Mouse (Mus musculus) heart, postnatal 14 days (tissue): ENCODE measurements at regions not wholly inside any gene's neighbourhood (a gene's known extent, or its start where the extent isn't known, plus 50 kb on each side); places are given as distances from the start of the nearest gene placed in this dataset.

Experiments
- DNase-seq, 2 experiments: peaks; one replicate each; pipeline ENCODE4 v3.0.0; 2021 to 2022
- intact Hi-C: fragments of 180-260 bp; cut with DNase I; formaldehyde crosslinking; loops from one replicate; pipeline ENCODE4 v1.15.1; 2025

DNA sequence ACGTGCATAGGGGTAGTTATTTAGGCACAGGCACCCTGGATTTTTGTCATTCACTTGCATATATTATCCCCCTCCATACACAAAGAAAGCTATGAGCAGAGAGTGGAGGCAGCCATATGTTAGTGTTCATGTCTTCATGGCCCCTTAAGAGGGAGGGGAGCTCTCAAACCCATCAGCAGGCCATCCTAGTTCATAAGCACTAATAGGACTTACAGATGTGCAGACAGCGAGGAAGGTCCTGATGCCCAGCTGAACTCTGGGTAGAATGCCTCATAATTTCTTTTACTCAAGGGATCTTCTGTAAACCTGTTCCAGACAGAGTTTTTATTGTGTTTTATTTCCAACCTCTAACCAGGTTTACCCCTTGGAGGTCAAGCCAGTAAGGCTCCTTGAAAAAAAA lies 356.3 kb upstream of the Ubash3b start:
- intact Hi-C loops: no loop called here
- no peak for DNase-seq

DNA sequence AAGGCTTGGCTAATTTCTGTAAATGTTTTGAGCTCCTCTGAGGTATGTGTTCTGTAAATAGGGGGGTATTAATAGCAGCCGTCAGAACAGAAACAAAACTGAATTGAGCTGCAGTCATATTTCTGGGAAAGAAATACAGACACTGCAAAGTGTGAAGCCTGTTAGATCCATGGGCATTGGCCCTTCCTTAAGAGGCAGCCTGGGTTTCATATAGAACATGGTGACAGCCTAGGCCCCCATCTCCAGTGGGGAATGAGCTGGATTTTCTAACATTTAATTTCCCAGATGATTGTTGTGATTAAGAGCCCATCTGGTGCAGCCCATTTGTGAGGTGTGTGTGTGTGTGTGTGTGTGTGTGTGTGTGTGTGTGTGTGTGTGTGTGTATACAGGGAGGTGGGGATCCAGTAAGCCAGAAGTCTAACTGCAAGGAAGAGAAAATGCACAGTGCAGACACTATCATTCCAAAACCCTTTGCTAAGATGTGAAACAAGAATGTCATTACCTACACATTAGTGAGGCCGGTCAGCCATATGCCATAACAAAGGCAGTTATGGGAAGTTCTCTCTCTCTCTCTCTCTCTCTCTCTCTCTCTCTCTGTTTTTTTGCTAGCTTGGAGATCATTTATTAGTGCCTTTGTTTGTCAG lies 355.7 kb upstream of the Ubash3b start:
- no peak for DNase-seq
- intact Hi-C loops: no loop called here

DNA sequence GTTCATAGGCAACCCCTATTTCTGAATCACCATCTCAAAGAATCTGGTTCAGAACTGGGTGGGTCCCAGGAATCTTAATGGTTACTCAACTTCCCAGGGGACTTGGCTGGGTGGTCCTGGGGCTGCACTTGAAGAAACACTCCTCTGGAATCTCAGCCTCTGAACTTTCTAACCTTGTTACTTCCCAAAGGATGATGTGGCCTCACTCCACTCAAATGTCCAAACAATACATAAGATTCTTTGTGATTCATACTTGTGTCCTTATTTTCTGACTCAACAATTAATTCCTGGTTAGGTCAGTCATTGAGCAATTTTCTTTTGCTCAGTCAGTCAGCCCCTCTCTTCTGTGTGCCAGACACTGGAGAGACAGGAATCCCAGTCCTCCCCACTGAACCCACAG lies 353.7 kb upstream of the Ubash3b start:
- peak; percentile 30 to 47 for DNase-seq
- intact Hi-C loops: no loop called here

DNA sequence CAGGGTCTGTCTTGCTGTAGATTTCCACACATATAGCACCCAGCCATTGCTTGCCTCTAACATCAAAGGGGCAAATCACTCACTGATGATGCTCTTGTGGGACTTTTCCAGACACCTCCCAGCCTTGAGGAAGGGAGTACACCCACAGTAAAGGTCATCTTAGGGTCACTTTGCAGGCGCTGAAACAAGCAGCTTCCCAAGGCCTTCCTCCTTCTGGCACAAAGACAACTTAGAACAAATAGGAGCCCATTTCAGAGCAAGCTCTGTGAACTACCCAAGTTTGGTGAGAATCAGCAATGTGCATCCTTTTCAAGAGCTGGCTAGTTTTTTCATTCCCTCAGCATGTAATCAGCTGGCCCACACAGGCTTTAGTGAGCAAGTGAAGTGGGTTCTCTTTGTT lies 352.2 kb upstream of the Ubash3b start:
- no peak for DNase-seq
- intact Hi-C loops: no loop called here

DNA sequence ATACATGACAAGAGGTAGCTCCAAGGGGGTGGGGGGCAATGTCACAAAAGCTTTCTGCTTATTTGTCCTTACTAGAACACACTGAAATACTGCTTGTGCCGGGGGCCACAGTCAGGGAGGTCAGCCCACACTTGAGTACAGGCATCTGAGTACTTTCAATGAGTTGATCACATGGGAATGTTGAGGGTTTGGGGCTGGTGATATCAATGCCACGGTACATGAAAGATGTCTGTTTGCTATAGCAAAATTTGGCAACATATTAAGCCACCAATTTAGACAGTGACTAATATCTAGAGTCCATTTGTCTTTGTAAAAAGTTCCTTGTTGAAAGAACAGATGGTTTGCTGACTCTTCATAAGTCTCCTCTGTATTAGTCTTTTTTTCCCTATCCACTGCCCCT lies 348.1 kb upstream of the Ubash3b start:
- DNase-seq: no peak
- intact Hi-C loops: no loop called here

DNA sequence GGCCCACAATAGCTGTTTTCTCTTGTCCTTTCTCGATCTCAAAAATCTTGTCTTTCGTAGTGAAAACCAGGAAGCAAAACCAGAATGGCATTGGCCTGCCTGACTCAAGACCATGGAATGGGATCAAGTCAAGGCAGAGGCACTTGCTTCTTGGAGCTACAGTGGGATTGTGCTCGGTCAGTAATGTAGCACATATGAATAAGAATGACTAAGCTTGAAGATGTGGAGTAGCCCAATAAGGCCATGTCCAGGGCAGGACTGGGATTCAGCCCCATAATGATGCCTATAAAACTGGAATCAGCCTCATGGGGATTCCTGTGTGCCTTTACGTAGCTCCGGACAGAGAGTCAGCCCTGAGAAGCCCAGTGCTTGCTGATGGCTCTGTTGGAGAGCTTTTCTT lies 347.2 kb upstream of the Ubash3b start:
- DNase-seq: no peak
- intact Hi-C loops: no loop called here

DNA sequence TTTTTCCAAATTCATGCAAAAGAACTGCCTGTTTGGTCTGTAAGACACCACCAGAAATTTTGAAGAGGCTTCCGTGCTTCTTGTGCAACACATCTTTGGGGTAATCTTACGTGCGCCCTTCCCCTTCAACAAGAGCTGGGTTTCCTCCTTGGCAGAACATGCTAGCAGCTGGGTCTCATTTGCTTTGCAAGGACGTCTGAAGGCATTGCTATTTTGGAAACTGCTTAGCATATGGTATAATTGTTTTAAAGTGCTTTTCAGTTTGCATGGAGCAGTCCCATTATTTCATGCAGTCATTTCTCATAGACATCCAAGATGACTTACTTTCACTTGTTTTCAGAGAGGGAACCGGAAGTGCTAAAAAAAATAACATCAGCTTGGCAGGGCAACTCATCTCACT lies 336.8 kb upstream of the Ubash3b start:
- no peak for DNase-seq
- intact Hi-C loops: no loop called here

DNA sequence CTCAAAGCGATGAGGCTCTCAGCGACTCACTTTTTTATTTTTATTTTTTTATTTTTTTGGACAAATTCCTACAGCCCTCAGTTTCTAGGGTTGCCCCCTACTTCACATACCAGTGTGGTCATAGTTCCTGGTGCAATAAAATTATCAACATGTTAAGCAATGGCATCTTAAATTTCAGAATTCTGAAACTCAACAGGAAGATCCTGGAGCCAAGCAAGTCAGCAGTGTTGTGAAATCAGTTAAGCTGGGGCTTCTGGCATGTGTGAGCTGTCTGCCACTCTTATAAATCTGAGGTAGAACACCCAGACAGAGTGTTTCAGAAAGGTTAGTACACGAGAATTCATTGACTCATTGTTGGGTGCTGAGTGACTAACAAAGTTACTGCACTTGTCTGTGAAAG lies 328.6 kb upstream of the Ubash3b start:
- intact Hi-C loops: no loop called here
- no peak for DNase-seq

DNA sequence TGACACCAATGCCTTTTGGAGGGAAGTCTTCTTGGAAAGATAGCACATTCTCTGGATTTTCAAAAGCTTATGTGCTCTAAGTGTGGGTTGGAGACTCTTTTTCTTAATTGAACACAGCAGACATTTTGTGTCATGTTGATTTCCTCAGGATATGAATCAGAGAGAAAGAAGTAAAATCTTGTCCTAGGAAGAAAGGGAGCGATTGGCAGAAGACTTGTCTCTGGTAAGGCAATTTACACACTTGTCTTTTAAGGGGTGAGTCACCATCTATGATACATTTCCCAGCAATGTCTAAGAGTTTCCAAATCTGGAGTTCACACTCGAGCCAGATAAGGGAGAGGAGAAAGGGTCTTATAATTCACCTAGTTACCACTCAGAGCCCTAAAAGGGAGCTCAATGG lies 326.5 kb upstream of the Ubash3b start:
- no peak for DNase-seq
- intact Hi-C loops: no loop called here

DNA sequence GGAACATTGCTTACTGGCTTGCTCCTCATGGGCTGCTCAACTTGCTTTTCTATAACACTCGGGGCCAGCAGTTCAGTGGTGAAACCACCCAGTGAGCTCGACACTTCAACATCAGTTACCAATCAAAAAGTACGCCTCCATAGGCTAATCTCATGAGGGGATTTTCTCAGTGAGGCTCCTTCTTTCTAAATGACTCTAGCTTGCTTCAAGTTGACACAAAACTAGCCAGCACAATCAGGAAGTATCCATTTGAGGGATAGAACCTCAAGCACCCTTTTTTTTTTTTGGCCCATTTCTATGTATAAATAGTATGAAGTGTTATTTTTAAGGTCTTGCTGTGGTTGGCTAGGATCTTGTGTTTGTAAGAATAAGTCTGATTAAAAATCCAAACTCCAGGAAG lies 321.7 kb upstream of the Ubash3b start:
- DNase-seq: no peak
- intact Hi-C loops: no loop called here

DNA sequence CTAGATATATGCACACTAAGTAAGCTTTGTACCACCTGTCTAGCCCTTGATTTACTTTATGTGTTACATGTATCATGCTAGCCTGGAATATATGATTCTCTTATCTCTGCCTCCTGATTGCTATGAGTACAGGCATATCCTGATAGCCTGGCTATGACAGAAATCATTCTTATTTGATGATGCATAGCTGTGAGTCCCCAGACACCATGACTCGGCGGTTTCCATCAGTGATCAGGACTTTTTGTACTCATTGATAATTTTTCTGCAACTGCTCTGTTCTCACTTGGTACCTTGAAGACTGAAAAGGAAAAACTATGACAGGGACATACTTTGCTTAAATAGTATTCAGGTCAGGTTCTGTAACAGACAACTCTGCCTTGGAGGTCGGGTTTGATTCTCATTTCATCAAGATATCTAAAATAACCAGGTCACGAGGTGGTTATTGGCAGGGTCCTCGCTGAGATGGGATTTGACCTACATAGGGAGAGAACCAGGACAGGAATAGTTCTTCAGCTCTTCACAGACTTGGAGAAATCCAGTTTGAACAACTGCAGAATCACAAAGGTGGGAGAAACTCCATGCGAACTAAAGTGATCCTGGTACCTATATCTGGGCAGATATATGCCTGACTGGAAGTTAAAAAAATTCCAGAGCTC lies 320.2 kb upstream of the Ubash3b start:
- DNase-seq: no peak
- intact Hi-C loops: no loop called here

DNA sequence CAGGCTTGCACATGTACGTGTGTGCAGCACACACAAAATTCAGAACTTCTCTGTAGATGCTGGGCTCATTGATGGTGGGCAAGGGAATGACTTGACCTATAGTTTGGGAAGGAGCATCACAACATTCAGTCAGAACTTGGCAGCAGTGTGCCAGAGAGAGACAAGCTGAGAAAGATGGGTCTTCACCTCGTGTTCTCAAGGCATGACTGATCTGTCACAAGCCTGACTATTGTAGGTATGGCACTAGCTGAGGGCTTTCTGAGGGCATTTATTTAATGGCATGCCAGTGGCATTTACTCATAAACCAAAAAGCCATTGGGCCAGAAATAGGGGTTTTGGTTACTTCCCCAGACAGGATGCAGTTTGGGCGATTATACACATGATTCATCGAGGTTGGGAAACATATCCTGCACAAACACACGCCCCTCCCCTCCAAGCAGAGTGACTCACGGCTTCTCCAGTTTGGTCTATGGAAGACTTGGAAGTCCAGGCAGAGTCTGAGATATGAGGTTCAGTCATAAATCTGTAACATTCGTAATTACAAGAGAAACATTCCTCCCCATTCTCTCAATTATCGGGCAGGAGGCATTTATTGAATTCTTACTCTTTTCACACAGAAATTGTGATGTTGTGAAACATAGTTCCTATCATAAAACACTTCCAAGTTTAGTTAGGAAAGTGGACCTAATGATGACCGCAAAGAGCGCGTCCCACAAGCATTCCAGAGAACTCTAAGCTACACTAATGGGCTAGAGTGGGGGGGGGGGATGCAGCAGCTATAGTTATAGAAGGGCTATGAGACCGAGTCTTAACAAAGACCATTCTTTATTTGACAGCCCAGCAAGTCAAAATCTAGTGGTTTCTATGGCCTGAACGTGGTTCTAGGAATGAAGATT lies 318.6 kb upstream of the Ubash3b start:
- peak in 1 of 2 experiments; percentile 21 for DNase-seq
- intact Hi-C loops: loop anchor here (10.0 kb wide), 1 partner anchor 385 kb away; no protein-coding TSS in a partner anchor

DNA sequence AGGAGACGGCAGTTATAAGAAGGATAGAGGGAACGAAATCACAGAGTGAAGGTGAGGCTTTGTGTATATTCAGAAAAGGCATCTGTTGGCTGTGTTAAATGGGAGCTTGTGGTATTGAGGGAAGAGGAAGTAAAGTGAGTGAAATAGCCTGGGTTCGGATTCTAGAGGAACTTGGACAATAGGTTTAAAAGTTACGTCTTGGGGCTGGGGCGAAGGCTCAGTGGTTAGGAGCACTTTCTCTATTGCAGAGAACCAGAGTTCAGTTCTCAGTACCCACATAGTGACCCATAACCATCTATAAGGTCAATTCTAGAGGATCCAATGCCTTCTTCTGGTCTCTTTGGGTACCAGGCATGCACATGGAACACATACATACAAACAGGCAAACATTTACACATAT lies 317.6 kb upstream of the Ubash3b start:
- intact Hi-C loops: loop anchor here (10.0 kb wide), 1 partner anchor 386 kb away; no protein-coding TSS in a partner anchor

DNA sequence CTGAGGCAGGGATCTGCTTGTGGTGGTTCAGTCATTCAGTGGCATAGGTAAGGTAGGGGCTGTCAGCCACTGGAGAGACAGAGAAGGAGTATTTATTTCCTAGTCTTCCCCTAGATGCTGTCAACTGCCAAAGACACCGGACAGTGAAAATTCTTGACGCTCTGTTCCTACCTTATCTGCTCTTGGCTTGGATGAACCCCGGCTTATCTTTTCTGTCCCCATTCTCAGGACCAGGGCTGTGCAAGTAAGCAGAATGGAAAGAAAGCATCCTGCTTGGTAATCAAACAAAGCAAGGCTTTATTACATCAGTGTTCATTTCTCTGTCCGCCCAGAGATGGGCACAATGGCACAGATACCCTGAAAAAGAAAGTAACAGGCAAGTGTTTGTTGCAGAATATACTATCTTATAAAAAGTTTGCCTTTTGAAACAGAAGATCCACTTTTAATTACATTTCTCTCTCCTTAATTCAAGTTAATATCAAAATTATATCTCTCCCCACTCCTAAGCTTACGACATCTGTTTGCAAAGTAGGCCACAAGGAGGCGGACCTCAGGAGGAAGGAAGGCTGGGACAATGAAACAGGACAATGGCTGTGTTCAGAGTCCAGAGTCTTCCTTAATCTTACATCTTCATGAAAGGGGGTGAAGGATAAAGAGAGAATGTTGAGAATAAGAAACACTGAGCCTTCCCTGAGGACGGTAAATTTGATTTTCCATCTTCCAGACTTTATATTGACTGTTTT lies 316.8 kb upstream of the Ubash3b start:
- intact Hi-C loops: loop anchor here (10.0 kb wide), 1 partner anchor 387 kb away; no protein-coding TSS in a partner anchor
- DNase-seq: peak in 1 of 2 experiments; percentile 18

More for the DNA sequence above, 317.6 kb upstream of the Ubash3b start:
- no peak for DNase-seq

DNA sequence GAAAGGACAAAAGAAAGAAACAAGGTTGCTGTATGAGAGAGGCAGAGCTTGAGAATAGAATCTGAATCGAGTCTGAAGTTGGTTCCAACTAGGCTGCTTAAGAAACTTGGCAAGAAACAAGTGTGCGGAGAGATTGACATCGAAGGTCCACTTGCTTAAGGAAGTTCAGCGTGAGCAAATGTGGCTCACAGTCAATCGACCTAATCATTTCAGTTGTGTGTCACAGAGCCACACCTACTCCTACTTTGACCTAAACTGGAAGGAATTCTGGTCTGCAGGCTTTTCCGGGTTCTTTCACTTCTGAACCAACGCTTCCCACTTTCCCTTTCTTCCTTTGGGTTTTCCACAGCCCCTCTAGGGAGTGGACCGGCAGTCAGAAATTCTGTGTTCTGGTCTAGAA lies 313.8 kb upstream of the Ubash3b start:
- peak; percentile 15 to 38 for DNase-seq
- intact Hi-C loops: loop anchor here (2.0 to 10.0 kb wide), 2 partner anchors 105 to 389 kb away; no protein-coding TSS in a partner anchor

DNA sequence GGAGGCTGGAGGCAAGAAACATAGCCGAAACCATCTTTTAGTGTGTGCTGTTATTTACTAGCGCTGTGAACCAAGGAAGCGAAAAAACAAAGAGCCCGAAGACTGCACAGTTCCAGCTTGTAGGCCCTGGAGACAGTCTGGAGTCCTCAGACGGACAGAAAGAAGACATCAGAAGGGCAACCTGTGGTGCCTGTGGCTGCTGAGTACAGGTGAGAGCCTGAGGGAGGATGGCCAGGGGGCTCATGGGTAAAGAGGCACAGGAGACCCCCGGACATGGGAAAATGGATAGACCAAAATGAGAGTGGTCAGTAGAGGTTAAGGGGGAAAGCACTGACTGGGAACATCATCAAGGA lies 313.4 kb upstream of the Ubash3b start:
- DNase-seq: no peak

DNA sequence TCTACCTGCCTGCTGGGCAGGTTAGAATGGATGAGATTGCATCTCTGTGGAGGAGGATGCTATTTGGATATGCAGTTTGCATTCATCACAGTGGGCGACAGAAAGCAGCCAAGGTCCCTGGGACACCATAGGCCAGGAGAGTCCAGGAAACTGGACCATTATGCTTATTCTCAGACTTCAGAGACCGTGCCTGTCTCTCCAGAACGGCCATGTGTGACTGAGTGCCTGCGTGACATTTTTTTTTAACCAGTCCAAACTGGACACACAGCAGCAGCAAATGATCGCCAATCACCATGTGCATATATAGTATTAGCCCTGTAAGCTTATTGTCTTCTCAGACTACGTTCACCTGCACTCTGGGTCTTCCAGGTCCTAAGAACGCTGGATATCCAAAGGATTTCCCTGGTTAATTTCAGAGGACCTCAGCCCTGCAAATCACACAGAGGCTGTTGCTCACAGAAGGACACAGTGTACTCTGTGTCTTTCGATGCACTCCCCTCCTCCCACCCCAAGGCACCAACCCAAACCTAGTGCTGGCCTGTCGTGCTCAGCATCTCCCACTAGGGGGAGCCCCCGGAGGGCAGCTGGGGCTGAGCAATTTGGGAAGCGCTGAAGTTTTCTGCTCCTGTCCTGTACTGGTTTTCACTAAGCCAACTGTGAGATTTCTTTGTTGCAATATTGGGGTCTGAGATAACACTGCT lies 312.9 kb upstream of the Ubash3b start:
- peak; percentile 94 to 97 for DNase-seq
- intact Hi-C loops: loop anchor here (1.0 to 10.0 kb wide), 3 partner anchors 106 to 476 kb away; no protein-coding TSS in a partner anchor

More for the DNA sequence above, 313.4 kb upstream of the Ubash3b start:
- intact Hi-C loops: loop anchor here (1.0 to 10.0 kb wide), 3 partner anchors 106 to 475 kb away; no protein-coding TSS in a partner anchor

DNA sequence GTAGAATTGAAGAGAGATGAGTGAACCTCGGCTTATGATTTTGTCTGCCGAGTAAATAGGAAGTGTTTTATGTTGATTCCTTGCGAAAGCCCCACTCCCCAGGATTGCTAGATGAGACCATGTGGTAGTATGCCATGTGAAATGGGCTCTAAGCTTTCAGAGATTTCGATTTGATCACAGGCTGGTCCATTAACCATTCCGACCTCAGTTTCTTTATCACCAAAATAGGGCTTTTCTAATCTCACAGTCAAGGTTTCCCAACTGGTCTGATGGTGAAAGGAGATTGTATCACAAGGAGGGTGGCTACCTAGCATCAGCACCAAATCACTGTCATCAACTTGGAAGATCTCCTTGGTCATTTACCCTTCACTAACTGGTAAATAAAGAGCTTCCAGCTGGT lies 312.0 kb upstream of the Ubash3b start:
- intact Hi-C loops: loop anchor here (10.0 kb wide), 1 partner anchor 391 kb away; no protein-coding TSS in a partner anchor
- DNase-seq: no peak

DNA sequence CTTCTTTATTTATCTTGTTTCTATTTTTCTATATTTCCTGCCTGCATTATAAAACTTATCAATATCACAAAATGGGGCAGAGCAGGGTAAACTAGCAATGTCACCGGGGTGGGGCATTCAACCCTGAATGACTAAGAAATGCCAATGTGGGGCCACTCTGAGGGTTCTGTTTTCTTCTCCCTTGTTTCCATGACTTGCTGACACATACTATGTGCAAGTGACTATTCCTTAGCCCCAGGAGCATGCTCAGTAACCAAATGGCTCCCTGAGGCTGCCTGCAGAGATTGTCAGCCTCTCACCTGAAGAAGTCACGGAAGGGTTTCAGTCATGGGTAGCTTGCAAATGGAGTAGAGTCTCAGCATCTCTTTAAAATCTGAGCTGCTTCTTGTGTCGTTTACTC lies 309.8 kb upstream of the Ubash3b start:
- intact Hi-C loops: loop anchor here (10.0 kb wide), 1 partner anchor 393 kb away; no protein-coding TSS in a partner anchor

DNA sequence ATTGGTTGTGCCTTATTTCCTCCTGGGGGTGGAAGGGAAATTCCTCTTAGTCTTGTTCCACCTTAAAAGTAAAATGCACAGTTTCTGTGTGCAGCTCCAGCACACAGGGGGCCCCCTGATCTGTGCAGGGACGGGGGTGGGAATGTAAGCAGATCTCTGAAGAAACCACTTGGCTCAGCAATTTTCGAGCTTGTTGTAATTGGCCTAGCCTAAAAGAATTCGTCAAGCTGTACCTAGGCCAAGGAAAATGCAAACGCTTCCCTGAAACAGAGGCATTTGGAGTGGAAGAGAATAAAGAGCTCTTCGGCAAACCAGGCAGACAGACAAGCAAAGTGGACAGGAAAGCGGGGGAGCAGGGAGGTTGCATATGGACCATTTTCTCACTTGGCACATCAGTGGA lies 308.5 kb upstream of the Ubash3b start:
- intact Hi-C loops: loop anchor here (10.0 kb wide), 1 partner anchor 395 kb away; no protein-coding TSS in a partner anchor

More for the DNA sequence above, 309.8 kb upstream of the Ubash3b start:
- DNase-seq: no peak

More for the DNA sequence above, 308.5 kb upstream of the Ubash3b start:
- DNase-seq: no peak
